Mouse (Mus musculus) heart, embryonic 11.5 days (tissue): ENCODE data around the gene Nid1. TPM values are rescaled to one million over a fixed set of nuclear protein-coding genes. Genes with fewer than 3 reads are reported as not detected.

Experiments used
- ATAC-seq: fragments of 200-750 bp; cut with Nextera tagmentation; replicated peaks from 2 replicates; pipeline ENCODE4 v1.8.0; 2017; ENCODE audit warnings: moderate library complexity; ENCODE audit not compliant: insufficient number of reproducible peaks, low FRiP score, low TSS enrichment
- H3K27ac ChIP-seq: fragments of 300-500 bp; sonication (generic); 2 replicates; pipeline ENCODE4 v1.5.1; 2014; ENCODE audit warnings: mild to moderate bottlenecking, low read depth, low read length
- H3K27me3 ChIP-seq: fragments of 300-500 bp; sonication (generic); 2 replicates; pipeline ENCODE4 v1.6.1; 2014; ENCODE audit warnings: mild to moderate bottlenecking, low read length, mixed read lengths; ENCODE audit not compliant: control insufficient read depth, insufficient read depth
- H3K36me3 ChIP-seq: fragments of 300-500 bp; sonication (generic); 2 replicates; pipeline ENCODE4 v1.6.1; 2014; ENCODE audit warnings: mild to moderate bottlenecking, low read length, moderate library complexity, mixed read lengths; ENCODE audit not compliant: control insufficient read depth, insufficient read depth
- H3K4me1 ChIP-seq: fragments of 300-500 bp; sonication (generic); 2 replicates; pipeline ENCODE4 v1.6.1; 2014; ENCODE audit warnings: low read length; ENCODE audit not compliant: control insufficient read depth, insufficient read depth
- H3K4me2 ChIP-seq: fragments of 300-500 bp; sonication (generic); 2 replicates; pipeline ENCODE4 v1.6.1; 2014; ENCODE audit warnings: mild to moderate bottlenecking, moderate library complexity
- H3K4me3 ChIP-seq: fragments of 300-500 bp; sonication (generic); 2 replicates; pipeline ENCODE4 v1.5.1; 2014; ENCODE audit warnings: low read depth, low read length
- H3K9ac ChIP-seq: fragments of 300-500 bp; sonication (generic); 2 replicates; pipeline ENCODE4 v1.6.1; 2014; ENCODE audit warnings: mild to moderate bottlenecking, low read depth, low read length, moderate library complexity
- H3K9me3 ChIP-seq: fragments of 300-500 bp; sonication (generic); replicated peaks from 2 replicates; pipeline ENCODE4 v1.6.1; 2016; ENCODE audit warnings: low read length; ENCODE audit not compliant: control insufficient read depth
- WGBS: fragments of 180-500 bp; shearing (Covaris S2); extraction: QIAGEN DNeasy Blood & Tissue Kit; methylation state at CpG from one replicate; pipeline ENCODE4 v1.1.7; 2014; ENCODE audit not compliant: insufficient replicate concordance; 5-methylcytosine and 5-hydroxymethylcytosine counted together
- polyA plus RNA-seq: library from polyadenylated mRNA; unstranded; fragments of >200 nt; fragmentation: Nextera tagmentation; extraction: Ambion mirVana; gene quantifications from 2 replicates; pipeline ENCODE4 v1.2.1, GENCODE M21; 2014

Nid1 gene
- polyA plus RNA-seq, 1 experiment from 2014 or later = 61.4 TPM

DNA sequence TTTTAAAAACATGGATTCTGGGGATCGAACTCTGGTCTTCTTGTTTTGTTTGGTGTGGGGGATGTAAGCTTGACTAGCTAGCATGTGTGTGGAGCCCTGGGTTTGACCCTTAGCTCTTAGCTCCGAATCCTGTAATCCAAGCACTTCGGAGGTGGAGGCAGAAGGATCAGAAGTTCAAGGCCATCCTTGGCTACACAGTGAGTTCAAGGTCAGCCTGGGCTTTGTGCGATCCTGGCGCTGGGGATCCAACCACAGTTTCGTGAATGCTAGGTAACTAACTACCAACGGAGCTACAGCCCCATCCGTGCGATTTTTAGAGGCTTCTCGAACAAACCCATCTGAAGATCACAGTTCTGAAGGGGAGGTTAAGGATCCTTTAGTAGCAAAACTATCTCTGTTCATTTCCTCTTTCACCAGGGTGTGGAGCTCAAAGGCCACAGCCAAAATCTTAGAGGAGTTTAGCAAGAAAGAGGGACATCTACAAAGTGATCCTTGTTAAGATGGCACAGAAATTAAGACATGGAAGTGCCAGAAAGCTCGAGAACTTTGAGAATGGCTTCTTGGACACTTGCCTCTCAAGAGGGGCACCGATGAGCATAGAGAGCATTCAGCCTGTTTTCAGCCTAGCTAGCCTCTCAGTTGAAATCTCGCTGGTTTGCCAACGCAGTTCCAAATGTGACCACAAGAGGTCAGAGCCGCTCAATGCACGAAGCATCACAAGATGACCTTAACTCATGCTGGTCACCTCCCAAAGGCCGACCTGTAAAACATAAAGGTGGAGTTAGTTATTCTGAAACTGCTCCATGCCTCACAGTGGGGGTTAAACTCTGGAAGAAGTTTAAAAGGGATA lies 79.2 kb downstream of the Nid1 start:
- H3K4me2 ChIP-seq = peak overlapping the region; percentile 37
- H3K36me3 ChIP-seq = no peaks in the 10 kb centered on the region
- H3K27ac ChIP-seq = no peak overlapping the region
- H3K27me3 ChIP-seq = no peaks in the 10 kb centered on the region
- no peak overlapping the region for H3K4me3 ChIP-seq
- no peaks in the 10 kb centered on the region for H3K4me1 ChIP-seq
- peak; percentile 36; the same call in 1 of the 2 replicates for ATAC-seq
- no peaks in the 10 kb centered on the region for H3K9me3 ChIP-seq
- WGBS = 46% methylated on average over 17 of the region's 17 CpGs
- H3K9ac ChIP-seq = 0 out of 2 replicates have a peak overlapping the region, but pooled peaks have one; percentile 43

DNA sequence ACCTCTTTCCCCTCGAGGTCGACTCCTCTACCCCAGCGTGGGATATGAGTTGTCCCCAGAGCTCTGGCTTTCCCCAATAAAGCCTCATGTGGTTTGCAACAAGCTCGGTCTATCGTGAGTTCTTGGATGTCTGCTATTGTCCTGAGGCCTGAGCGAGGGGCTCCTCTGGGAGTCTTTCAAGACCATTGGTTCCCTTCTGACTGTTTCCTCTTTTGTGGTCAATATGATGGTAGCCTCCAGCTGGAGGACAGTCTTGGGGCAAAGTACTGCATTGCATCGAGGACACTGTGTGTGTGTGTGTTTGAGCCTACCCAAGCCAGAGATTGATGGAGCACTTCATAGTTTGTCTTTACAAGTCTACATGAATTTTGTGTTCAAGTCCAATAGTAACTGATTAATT lies 80.8 kb downstream of the Nid1 start:
- H3K4me2 ChIP-seq = no peak overlapping the region
- H3K4me3 ChIP-seq = no peak overlapping the region
- no peaks in the 10 kb centered on the region for H3K4me1 ChIP-seq
- H3K9ac ChIP-seq = no peak overlapping the region
- ATAC-seq = no peak
- no peaks in the 10 kb centered on the region for H3K27me3 ChIP-seq
- 89% methylated on average over 7 of the region's 7 CpGs for WGBS
- no peaks in the 10 kb centered on the region for H3K9me3 ChIP-seq
- H3K27ac ChIP-seq = no peak overlapping the region
- no peaks in the 10 kb centered on the region for H3K36me3 ChIP-seq

DNA sequence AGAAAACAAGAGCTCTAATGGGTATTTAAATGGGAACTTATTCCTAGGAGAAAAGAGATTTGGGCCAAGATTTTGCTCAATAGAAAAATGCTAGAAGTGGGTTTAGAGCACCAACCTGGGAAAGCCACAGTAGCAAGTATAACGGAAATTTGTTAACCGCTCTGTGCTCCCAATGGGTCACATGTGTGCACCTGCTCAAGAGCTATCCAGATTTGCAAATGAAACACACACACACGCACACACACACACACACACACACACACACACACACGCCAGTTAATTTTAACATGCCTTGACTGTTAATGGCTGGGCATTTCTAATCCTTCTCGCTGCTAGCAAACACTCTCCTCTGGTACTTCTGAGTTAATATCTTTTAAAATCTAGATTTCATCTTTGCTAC lies 83.1 kb downstream of the Nid1 start:
- Histone ChIP-seq H3K27ac (no peak overlapping the region), H3K4me2 (no peak overlapping the region), H3K9ac (no peak overlapping the region), H3K27me3 (no peaks in the 10 kb centered on the region), H3K4me3 (no peak overlapping the region), H3K9me3 (no peaks in the 10 kb centered on the region), H3K36me3 (no peaks in the 10 kb centered on the region), H3K4me1 (peaks cover 7% of the 10 kb centered on the region; the same call in 1 of the 2 replicates)
- ATAC-seq = no peak
- WGBS = 85% methylated on average over 5 of the region's 5 CpGs

DNA sequence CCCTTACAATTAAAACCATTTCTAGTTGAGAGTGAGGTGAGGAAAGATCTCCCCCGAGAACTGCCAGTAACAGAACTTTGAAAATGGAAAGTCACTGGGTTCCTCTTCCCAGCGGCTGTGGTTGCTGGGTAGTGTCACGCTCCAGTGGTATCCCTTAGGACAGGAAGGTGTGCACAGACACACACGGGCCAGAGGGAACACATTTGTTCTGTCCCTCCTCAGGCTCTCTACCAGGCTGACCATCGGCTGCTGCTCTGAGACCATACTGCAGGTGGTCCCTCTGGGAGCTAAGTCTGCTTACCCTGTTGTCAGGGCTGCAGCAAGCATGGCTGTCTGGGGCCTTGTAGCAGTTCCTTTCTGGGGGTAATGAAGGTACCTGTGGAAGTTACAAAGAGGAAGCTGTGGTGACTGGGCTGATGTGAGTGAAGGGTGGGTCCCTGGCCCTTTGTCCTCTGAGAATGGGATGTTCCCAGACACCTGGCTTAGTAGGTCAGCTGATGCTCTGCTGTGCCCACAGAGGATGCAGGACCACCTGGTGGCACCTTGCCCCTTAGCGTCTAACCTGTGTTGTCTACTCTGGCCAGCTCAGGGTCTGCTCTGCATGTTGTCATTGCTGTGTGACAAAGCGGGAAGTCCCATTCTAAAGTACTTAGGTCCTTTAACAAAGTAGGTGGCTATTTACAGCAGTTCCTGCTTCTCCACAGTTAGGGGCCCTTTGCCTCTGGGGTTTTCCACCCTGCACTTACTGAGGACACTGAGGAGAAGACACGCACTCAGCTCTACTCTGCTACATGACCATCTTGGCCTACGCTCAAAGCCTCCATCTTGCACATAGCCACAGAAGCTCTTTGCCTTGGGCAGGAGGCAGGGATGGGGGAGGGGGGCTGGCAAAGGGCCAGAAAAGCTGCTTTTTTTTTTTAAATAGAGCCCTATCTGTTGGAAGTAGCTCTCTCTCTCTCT lies 86.6 kb downstream of the Nid1 start:
- ATAC-seq = peak; percentile 35; the same call in 1 of the 2 replicates
- Histone ChIP-seq H3K4me1 (peaks cover 7% of the 10 kb centered on the region; the same call in 1 of the 2 replicates), H3K9me3 (no peaks in the 10 kb centered on the region), H3K4me2 (no peak overlapping the region), H3K27ac (no peak overlapping the region), H3K27me3 (no peaks in the 10 kb centered on the region), H3K36me3 (no peaks in the 10 kb centered on the region), H3K9ac (no peak overlapping the region), H3K4me3 (no peak overlapping the region)
- 73% methylated on average over 9 of the region's 9 CpGs for WGBS

DNA sequence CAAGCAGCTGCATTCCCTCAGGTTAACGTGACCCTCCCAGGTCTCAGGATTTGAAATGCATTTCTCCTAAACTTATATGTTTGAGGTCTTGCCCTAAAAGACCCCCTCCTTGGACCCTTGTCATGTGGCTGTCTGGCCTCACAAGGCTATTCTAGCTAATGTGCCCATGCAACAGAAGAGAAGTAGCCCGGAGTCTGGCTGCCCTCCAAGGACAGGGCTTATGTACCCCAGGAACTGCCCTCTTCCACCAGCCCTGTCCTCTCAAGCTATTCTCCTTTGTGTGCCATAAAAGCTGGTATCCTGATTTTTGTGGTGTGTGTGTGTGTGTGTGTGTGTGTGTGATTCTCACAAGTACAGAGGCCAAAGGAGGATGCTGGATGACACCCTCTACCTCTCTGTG lies 87.9 kb downstream of the Nid1 start:
- Histone ChIP-seq H3K4me3 (no peak overlapping the region), H3K36me3 (no peaks in the 10 kb centered on the region), H3K9ac (no peak overlapping the region), H3K4me1 (peaks cover 7% of the 10 kb centered on the region; the same call in 1 of the 2 replicates), H3K9me3 (no peaks in the 10 kb centered on the region), H3K27ac (no peak overlapping the region), H3K27me3 (no peaks in the 10 kb centered on the region), H3K4me2 (no peak overlapping the region)
- ATAC-seq = no peak
- WGBS = 92% methylated on average over 2 of the region's 2 CpGs

DNA sequence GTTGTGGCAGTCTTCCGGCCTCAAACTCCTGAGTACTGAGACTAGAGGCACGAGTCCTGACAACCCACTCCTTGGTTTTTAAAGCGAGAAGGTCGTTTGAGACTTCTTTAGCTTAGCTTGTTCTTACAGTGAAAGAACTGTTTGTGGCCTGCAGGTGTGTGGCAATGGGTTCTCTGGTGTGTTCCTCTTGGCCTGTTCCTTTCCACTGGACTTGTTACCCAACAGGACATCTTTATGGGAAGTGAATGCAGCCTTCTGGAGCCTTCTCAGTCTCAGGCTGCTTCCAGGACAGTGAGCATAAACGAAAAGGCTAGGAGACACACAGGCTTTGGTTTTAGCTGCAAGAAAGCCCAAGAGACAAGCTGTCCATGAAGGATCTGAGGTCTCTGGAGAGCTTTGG lies 88.5 kb downstream of the Nid1 start:
- H3K27me3 ChIP-seq = no peaks in the 10 kb centered on the region
- H3K9ac ChIP-seq = 0 out of 2 replicates have a peak overlapping the region, but pooled peaks have one; percentile 16
- ATAC-seq = no peak
- H3K36me3 ChIP-seq = no peaks in the 10 kb centered on the region
- no peak overlapping the region for H3K27ac ChIP-seq
- no peaks in the 10 kb centered on the region for H3K9me3 ChIP-seq
- no peak overlapping the region for H3K4me2 ChIP-seq
- WGBS = 80% methylated on average over 5 of the region's 5 CpGs
- H3K4me3 ChIP-seq = no peak overlapping the region
- peaks cover 7% of the 10 kb centered on the region; the same call in 1 of the 2 replicates for H3K4me1 ChIP-seq

DNA sequence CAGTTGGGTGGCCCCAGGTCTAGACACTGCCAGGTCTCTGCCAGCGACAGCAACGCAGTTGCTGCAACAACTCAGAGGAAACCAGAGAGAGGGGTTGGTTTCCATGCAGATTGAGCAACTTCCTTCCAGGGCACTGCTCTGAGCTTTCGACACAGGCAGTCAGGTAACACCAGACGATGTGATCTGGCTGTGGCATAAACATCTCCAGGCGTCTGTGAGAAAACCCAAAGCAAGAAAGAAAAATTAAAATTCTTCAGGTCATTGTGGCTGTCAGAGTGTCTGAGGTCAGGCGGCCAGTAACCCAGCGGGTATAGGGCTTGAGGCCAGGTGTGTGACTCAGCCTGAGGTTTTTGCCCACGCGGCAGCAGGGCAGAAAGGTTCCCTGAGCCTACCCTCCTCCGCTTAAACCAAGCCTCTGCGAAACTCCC lies 91.8 kb downstream of the Nid1 start:
- Histone ChIP-seq H3K27ac (no peak overlapping the region), H3K9ac (no peak overlapping the region), H3K36me3 (no peaks in the 10 kb centered on the region), H3K27me3 (no peaks in the 10 kb centered on the region), H3K4me1 (peaks cover 9% of the 10 kb centered on the region; the same call in 1 of the 2 replicates), H3K9me3 (no peaks in the 10 kb centered on the region), H3K4me3 (no peak overlapping the region), H3K4me2 (no peak overlapping the region)
- no peak; the same call in 1 of the 2 replicates for ATAC-seq
- WGBS = 45% methylated on average over 11 of the region's 11 CpGs

DNA sequence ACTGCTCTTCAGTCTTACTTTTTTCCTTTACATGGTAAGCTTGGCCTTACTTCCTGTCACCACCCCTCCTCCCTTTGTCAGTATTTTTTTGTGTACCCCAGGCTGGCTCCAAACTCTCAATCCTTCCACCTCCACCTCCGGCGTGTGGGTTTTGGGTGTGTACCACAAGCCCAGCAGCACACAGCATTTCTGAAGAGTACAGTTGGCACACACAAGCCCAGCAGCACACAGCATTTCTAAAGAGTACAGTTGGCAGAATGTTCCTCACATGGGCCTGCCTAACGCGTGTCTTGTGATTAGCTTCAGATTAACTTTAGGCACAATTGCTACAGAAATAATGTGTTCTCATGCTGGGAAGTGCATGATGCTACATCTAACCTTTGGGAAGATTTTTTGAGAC lies 93.6 kb downstream of the Nid1 start:
- peaks cover 5% of the 10 kb centered on the region; the same call in 1 of the 2 replicates for H3K4me1 ChIP-seq
- no peaks in the 10 kb centered on the region for H3K9me3 ChIP-seq
- H3K27me3 ChIP-seq = no peaks in the 10 kb centered on the region
- no peak for ATAC-seq
- no peak overlapping the region for H3K27ac ChIP-seq
- H3K4me2 ChIP-seq = no peak overlapping the region
- H3K9ac ChIP-seq = no peak overlapping the region
- H3K4me3 ChIP-seq = no peak overlapping the region
- WGBS = 86% methylated on average over 4 of the region's 4 CpGs
- no peaks in the 10 kb centered on the region for H3K36me3 ChIP-seq
